Mouse (Mus musculus) layer of hippocampus, postnatal 25 days (tissue): ENCODE data around the gene Pde4d. TPM values are rescaled to one million over a fixed set of nuclear protein-coding genes. Genes with fewer than 3 reads are reported as not detected.
A peak's percentile ranks its signal among the peaks of the same experiment; 100 is the strongest.

Experiments used
- DNase-seq, 2 experiments: peaks; one replicate each; pipeline ENCODE4 v3.0.0; 2022; ENCODE audit warnings: mixed read lengths in 2 of 2, low spot score in 1 of 2; ENCODE audit errors: extremely low spot score in 1 of 2
- total RNA-seq, 2 experiments: library from RNA; stranded (reverse); gene quantifications; 2 replicates each; pipeline ENCODE4 v1.2.3; 2021

Pde4d gene
- total RNA-seq, 2 experiments from 2014 or later, result 65.3 to 69.6 TPM

DNA sequence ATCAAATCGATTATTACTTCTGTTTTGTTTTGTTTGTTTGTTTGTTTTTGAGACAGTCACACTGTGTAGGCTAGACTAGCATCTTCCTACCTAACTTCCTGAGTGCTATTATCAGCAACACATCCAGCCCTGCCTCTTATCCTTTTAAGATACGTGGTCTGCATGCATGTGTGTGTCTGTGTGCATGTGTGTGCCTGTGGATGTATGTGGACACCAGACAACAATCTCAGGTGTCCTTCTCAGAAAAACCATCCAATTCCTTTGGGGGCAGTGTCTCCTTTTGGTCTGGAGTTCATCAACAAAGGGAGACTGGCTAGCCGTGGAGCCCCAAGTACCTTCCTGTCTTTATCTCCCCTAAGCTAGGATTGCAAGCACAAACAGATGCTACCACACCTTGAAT lies 1371.1 kb downstream of the Pde4d start:
- no peak for DNase-seq

DNA sequence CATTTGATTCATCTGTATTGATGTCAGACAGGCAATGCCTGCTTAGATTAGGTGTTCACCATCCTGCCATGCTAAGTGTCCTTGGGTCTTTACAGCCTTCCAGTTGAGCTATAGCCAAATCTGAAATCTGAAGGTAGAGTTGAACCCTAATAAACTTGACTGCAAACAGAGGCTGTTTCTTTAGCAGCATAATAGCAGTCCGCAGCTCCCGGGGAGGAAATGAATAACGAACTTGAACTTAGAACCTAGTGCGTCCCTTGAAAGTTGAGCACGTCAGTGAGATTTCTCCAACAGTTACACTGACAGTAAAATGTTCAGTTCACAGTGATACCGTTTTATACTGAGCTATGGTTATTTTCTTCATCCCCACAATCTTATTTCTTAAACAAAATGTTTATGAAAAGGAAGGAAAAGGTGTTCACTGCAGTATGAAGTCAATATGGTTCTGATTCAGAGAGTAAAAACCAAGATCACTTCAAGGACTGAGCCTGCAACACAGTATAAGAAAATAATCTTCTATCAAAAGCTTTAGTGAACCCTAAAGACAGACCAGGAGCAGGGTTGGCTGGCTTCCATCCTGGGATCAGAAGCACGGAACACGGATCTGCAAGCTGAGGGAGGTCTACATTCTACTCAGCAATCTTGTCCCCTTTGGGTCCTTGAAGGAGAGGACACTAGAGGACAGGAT lies 1372.1 kb downstream of the Pde4d start:
- DNase-seq, result no peak

DNA sequence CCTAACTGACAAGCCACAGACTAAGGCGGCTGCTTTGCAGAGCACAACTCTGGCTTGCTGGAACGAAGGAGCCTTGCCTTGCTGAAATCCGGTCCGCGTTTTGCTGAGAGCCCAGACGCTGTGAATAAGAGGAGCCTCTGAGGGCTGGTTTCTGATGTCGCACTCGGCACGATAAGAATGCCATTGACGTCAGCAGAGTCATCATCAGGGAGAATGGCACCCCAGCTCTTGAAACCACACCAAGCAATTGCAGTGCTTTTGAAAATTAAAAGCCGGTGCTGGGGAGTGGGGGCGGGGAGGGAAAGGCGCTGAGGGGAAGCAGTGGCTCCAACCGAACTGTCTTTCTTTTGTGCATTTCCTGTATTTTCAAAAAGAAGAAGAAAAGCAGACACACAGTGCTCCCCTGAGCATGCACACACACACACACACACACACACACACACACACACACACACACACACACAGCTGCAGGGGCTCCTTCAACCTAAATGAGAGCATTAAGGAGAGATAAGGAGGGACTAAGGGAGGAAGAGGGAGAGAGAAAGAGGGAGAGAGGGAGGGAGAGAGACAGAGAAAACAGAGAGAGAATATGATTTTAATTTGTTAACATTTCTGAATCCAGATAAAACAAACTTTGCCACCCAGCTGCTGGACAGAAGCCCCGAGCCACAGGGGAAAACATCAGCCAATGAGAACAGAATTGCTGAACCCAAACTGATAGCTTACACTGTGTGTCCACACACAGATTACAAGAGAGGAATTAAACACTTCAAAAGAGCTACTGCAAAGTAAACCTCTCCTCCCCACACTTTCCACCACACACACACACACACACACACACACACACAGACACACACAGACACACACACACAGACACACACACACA lies 1372.9 kb downstream of the Pde4d start:
- DNase-seq, result peak; percentile 73 to 91

DNA sequence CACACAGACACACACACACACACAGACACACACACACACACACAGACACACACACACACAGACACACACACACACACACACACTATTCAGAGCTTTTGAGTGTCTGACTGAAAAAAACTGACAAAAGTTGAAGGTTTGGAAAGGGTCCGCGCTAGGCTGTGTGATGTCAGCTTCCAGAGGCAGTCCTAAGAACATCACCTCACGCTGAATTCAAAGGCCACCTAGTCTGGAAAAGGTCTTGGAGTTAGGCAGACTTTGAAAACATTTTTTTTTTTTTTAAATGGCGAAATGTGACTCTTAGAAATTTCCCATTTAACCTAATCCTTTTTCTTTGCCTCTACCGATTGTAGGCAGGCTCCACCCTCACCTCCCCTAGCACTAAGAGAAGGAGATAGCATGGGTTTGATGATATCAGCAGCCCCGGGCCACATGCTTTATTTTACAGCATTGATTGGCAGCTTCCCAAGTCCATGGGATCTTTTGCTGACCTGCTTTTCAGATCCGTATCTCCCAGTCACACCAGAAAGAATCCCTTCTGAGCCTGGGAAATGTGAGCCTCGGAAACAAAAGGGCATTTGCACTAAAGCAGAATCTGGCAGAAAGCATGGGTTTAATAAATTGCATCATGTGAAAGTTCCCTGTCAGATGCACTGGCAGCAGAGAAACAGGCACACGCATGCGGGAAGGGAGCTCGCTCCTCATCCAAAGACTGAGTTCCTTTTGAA lies 1373.7 kb downstream of the Pde4d start:
- DNase-seq, result peak; percentile 13 to 21

DNA sequence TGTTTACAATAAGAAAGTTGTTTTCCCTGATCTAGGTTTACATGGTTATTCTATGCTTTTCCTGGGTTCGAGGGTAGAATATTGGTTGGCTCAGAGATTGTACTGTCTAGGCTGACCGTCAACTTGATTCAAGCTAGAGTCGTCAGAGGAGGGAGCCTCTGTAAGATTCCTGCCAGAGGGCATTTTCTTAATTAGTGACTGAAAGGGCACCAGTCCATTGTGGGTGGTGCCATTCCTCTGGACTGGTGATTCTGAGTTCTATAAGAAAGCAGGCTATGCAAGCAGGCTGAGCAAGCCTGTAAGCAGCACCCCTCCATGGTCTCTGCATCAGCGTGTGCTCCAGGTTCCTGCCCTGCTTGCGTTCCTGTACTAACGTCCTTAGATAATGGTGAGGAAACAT lies 1376.1 kb downstream of the Pde4d start:
- no peak for DNase-seq

DNA sequence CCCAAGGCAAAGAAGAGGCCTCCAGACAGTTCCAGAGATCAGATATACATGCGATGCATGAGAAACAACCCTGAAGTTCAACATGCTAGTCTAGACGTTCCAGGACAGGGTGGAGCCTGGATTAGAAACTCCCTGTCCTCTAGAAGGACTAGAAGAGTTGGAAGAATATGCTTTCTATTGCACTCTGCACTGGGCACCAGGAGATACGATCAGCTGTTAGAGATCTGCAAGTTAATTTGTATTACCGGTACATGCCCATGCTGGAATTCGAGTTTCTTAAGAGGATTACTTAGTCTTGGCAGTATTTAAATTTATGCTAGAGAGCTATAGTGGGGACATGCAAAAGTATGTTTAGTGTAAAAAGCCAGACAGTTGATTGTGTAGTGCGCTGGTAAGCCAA lies 1377.6 kb downstream of the Pde4d start:
- no peak for DNase-seq

DNA sequence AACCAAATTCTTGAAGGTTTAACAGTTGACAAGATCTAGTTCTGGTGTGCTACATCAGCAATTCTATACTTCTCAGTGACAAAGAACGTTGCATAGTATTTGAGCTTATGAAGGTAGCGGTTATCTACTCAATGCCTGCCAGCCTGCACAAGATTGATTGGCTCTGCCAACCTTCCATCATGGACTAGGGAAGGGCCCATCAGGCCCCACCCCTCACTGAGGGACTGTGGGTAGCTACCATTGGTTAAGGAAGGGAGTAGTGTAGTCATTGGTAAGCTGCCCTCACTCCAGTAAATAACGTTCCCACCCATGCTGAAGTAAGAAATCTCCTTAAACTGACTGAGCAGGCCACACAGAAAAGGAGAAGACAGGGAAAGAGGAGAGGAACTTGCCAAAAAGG lies 1378.2 kb downstream of the Pde4d start:
- DNase-seq, result no peak

DNA sequence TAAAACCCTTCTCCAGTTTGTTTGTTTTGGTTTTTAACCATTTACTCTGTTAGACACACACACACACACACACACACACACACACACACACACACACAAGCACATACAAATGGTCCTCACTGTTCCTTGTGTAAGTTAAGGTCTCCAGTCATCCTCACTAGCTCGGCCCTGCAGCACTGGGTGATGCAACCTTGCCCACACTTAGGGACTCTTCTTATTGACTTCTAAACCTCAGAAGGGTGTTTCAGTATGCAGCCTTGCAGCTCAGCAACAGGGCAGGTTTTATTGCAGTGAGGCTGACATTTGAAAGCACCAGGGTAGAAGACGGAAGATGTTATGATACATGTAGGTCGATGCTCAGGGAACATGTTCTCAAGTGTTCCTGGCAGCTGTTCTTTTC lies 1379.7 kb downstream of the Pde4d start:
- no peak for DNase-seq

DNA sequence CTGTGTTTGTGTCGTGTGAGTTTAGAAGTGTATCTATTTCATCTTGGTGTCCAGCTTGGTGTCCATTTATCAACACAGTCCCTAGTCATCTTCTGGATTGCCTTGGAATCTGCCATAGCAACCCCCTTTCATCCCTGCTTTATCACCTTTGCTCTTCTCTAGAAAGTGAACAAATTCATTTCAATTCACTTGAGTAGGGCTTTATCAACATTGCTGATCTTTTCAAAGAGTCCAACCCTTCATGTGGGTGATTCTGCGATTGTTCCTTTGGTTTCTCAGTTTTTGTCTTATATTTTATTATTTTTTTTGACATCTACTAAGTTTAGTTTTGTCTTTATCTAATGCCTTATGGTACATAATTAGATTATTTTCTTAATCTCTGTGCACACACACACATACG lies 1385.2 kb downstream of the Pde4d start:
- no peak for DNase-seq

DNA sequence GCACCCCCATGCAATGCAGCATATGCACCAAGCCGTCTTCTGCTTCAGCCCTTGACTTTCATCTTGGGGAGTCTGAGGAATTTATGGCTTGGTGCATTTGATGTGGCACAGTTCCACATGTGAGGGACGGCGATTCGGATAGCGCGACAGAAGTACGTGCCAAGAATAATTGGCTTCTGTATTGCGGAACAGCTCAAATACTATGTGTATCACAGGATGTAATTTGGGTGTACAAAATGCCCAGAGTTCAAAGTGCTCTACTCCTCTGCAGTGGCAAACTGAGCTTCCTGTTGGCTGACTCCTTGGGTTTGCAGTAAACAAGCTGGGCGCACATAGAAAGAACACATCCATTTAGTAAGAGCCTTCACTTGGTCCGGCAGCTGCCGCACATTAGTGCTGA lies 1387.7 kb downstream of the Pde4d start:
- DNase-seq, result no peak

DNA sequence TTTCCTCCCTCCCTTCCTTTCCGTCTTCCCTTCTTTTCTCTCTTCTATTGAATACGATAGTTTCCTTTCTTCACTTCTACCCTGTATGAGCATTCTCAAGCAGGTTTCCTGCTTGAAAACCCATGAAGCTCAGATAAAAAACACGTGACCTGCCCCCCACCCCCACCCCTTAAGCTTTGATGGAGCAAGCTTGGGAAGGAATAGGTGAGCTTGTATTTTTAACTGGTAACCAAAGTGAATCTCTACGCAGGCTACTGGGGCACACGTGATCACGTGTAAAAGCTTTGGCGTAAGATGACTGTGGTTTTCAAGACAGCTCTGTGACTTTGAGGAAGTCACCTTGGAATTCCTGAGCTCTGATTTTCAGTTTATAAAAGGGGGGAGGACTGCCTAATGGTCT lies 1388.2 kb downstream of the Pde4d start:
- DNase-seq, result no peak

DNA sequence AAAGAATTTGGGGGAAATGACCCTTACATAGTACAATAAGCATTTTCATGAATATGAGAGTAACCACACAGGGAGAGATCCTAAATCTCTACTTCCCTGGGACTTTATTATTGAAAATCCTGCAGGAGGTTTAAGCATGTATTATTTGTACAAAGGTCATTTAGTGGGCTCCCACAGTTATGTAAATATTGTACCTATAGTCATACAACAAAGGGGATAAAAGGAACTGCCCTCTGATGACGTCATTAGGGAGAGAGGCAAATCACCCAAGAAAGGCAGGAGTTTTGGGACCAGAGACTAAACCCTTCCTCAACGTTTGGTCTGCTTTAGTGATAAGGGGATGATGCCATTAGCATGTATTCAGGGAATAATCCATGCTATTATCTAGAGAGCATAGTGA lies 1390.5 kb downstream of the Pde4d start:
- DNase-seq, result no peak

DNA sequence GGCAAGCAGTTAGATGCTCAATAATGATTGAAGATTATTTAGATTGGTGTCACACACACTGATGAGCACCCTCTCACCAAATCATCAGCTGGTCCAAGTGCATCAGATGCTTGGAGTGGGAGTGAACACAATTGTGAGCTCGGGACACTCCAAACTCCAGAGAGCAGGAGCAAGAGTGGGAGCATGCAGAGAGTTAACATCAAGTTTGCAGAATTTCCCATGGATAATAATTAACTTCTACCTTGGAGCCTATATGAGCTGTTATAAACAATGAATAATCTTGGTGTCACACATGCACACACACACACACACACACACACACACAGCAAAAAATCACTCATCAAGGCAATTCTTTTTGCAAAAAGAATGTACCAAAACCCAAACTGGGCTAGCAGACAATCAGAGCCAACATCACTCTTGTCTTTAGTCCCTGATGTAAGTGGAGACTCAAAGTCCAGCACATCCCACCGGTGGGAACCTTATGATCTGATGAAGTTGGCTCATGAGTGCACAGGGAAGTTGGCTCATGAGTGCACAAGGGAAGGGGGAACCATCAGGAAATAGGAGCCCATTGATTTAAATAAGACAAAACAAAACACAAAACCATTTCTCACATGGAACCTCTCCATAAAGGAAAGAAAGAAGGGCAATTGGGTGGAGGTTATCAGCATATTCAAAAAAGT lies 1391.5 kb downstream of the Pde4d start:
- DNase-seq, result no peak

DNA sequence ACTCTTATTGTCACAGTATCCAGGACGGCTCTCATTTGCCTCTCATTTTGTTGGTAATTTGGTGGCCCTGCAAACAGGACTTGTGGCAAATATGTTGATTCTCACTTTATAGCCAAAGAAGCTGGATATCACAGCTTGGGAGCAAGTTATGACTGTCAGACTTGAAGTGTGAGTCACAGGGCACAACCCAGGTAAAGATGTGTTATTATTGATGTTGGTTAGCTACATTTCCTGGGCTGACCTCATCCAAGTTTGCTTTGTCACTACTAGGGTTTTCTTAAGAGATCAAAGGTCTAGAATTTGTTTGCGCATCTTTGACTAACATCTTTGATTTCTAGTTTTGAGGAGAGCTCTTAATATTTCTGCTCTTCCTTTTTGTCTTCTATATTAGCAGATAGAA lies 1393.2 kb downstream of the Pde4d start:
- no peak for DNase-seq

DNA sequence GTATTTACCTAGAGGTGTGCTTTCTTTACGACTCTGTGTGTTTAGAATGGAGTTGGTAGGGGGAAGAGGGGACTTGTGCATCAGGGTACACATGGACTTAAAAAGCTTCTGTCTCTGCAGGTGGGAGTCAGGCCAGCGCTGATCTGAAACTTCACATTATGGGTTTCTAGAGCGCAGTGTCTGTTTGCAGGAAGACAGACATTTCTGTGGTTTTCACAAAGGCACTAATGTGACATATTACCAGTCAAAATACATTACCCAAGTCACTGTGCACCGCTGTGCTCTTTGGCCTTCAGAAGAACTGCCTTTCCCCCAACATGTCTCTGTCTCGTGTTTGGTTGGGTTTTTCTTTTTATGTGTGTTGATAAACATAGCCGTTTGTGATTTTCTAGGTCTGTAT lies 1395.1 kb downstream of the Pde4d start:
- no peak for DNase-seq

DNA sequence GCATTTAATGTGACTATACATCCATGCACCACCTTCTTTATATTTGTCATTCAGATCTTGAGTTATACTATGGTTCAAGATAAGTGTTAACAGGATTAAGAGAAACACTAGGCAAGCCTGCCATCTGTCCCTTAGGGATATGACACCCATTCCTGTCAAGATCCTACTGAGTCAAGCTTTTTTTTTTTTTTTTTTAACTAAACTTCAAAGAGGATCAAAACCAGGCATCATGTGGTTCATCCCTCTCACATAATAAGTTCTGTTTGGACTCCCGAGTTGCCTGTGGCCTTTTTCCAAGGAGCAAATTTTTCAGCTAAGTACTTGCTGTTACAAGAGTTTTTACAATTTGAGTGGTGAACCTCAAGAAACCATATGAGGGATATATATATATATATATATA lies 1414.1 kb downstream of the Pde4d start:
- DNase-seq, result no peak

DNA sequence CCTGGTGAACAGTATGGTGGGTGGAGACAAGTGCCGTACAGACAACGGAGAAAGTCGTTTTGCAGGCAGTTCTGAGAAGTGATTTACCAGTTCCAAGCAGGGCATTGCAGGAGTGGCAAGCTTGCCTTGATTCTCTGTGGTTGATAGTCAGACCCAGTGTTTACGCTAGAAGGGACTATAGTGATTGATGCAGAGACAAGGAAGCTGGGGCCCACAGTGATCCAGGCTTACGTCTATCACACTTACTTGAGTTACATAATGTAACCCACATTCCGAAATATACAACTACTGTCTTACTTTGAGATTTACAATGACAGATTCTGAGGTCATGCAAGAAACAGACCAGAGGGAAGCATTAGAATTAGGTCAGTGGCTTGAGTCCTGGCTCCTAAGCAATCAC lies 1414.6 kb downstream of the Pde4d start:
- DNase-seq, result no peak

DNA sequence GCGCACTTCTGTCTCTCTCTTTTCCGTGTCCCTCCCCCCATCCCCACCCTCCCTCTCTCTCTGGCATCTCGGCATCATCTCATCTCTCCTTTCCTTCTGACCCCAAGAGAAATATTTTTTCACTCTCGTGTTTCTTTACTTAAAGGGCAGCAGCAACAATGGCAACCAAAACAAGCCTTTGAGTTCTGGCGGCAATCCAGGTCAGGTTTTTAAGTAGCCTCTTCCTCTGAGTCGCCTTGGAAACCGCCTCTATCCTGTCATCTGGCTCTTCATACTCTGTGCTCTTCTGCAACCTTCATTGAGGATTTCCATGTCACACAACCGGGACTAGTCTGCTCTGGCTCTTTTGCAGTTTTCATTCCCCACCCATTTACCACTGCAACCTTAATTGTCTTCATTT lies 1430.6 kb downstream of the Pde4d start:
- no peak for DNase-seq

DNA sequence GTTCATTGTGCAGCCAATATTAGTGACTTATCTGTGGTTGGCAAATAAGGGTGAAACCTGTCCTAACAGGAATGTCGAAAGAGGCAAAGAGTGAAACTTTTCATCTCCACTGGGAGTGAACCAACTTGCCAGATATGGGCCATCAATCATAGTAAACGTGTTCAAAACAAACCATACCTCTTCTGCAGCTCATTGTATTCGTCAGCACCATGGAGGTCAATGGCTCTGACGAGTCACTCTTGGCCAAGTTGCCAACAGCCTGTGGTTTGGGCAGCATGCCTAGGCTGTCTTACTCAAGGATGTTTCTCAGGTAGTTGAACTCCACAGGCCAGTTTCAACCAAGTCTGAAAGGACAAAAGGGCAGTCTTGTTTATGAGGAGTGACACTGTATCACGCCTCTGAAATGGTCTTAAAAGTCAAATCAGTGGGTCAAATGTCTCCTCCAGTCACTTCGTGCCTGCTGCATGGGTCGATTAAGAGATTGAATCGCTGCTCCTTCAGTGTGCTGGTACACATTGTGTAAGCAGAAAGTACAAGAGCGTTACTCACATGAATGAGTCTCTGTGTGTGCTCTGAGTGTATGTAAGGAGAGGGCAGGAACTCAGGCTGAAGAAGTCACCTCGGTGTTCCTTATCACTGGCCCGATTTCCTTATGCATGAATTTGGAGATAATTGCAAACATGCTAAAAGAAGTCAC lies 1431.6 kb downstream of the Pde4d start:
- DNase-seq, result no peak

DNA sequence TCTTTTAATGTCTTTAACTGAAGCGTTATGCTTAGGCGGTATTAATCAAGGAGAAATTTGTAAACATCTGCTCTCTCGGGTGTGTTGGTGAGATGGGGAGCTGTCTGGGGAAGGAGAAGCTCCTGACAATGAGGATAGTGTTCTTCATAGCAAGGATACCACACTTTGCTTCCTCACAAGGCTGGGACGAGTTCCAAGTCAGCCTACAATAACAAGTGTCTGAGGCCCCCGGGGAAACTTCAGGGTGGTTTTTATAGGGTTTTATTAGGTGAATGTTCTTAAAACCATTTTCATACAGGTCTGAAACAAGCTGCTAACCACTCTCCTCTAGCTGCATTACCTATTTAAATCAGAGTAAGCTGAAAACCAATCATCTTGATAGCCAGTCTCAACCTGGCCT lies 1433.9 kb downstream of the Pde4d start:
- DNase-seq, result no peak
